Mouse (Mus musculus) kidney, adult 2 months (tissue): ENCODE results near the gene Ppp1r26. TPM values are rescaled to one million over a fixed set of nuclear protein-coding genes. Genes with fewer than 3 reads are reported as not detected.

Experiments
- DNase-seq: peaks from one replicate; pipeline ENCODE4 v3.0.0; 2021
- H3K27ac ChIP-seq: fragments of 200-500 bp; 2 replicates; pipeline ENCODE4 v1.5.1; 2012; ENCODE audit warnings: low read depth, low read length, control low read depth, inconsistent platforms; ENCODE audit not compliant: insufficient read depth
- H3K27me3 ChIP-seq: fragments of 200-500 bp; replicated peaks from 2 replicates; pipeline ENCODE4 v1.6.1; 2012; ENCODE audit warnings: mild to moderate bottlenecking, moderate library complexity, low read length, inconsistent platforms; ENCODE audit not compliant: control insufficient read depth, insufficient read depth
- H3K36me3 ChIP-seq: fragments of 200-500 bp; 2 replicates; pipeline ENCODE4 v1.6.1; 2012; ENCODE audit warnings: mild to moderate bottlenecking, moderate library complexity, low read length, inconsistent platforms; ENCODE audit not compliant: control insufficient read depth, insufficient read depth
- H3K4me1 ChIP-seq: fragments of 200-500 bp; 2 replicates; pipeline ENCODE4 v1.6.1; 2011; ENCODE audit warnings: low read length; ENCODE audit not compliant: control insufficient read depth, insufficient read depth
- H3K4me3 ChIP-seq: fragments of 200-500 bp; 2 replicates; pipeline ENCODE4 v1.5.1; 2011; ENCODE audit warnings: mild to moderate bottlenecking, low read depth, low read length, control low read depth; ENCODE audit not compliant: insufficient read depth
- CTCF ChIP-seq: fragments of 200-500 bp; conservative IDR thresholded peaks from 2 replicates; pipeline ENCODE4 v1.5.1; 2011; ENCODE audit warnings: low read depth, mild to moderate bottlenecking, control low read depth, low read length, moderate library complexity, mixed read lengths; ENCODE audit not compliant: insufficient read depth, insufficient read length
- POLR2A ChIP-seq: fragments of 200-500 bp; IDR thresholded peaks from one replicate; pipeline ENCODE4 v1.6.1; 2011; ENCODE audit warnings: low read depth, low read length, control low read depth
- WGBS: fragments of 180-500 bp; shearing (Covaris S2); methylation state at CpG from one replicate; pipeline ENCODE4 v1.1.7; 2018; 5-methylcytosine and 5-hydroxymethylcytosine counted together
- polyA plus RNA-seq: library from polyadenylated mRNA; depleted of rRNA; stranded (reverse); fragments of >200 nt; gene quantifications from 2 replicates; pipeline ENCODE4 v1.2.3, GENCODE M21; 2012; rRNA removed

Ppp1r26 gene
- 4.2 and 4.9 TPM in 2 replicates for polyA plus RNA-seq

DNA sequence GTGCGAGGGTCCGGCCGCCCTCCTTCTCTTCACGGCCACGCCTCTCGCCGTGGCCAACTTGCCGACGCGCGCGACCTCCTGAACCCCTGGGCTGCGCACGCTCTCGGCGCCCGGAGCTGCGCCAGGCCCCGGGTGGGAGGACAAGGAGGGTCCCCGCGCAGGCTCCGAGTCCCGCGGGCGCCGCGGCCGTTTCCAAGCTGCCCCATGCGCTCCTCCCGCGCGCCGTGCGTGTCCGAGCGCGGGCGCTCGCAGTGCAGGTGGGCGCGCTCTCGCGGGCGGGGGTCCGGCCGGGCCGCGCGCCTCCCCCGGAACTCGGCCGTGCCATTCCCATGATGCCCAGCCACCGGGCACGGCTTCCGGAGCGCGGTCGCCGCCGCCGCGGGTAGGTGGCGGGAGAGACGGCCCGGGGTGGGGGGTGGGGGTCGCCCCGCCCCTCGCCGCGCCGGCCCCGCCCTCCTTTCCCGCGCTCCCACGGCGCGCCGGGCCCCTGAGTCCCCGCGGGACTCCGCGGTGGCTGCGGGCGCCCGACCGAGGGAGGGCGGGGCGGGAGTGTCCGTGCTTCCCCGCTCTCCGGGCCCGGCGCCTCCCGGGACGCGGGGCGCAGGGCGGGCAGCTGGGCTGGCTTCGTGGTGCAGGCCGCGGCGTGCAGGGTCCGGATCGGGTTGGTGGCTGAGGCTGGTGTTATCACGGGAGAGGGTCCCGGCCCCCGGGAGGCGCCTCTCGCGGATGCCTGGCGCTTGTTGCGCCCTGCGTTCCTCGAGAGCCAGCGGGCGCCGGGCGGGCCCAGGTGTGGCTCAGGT, at the start of gene Ppp1r26:
TSS of gene Ppp1r26 (plus strand) at position 286 of the 800 bp plus-strand sequence.
- DNase-seq = peak; percentile 42
- peak within 1 kb of the TSS; percentile 55 for H3K4me3 ChIP-seq
- no peak within 1 kb of the TSS for H3K27ac ChIP-seq
- TF ChIP-seq POLR2A = no peak
- no peak for TF ChIP-seq CTCF
- H3K27me3 ChIP-seq = no peaks in the 10 kb centered on the region
- no peaks in the 10 kb centered on the region for H3K4me1 ChIP-seq
- WGBS = 1% methylated on average over 89 of the region's 118 CpGs
- H3K36me3 ChIP-seq = no peaks in the 10 kb centered on the region

- DNase-seq = no peak
- Histone ChIP-seq H3K27me3 (no peaks in the 10 kb centered on the region), H3K4me3 (no peak overlapping the region), H3K4me1 (no peaks in the 10 kb centered on the region), H3K27ac (no peak overlapping the region), H3K36me3 (no peaks in the 10 kb centered on the region)
- WGBS = 55% methylated on average over 2 of the region's 2 CpGs
- TF ChIP-seq POLR2A (no peak), CTCF (no peak)
Measured at GRCm38 (mm10) chr2:28396928-28397327, 49.7 kb upstream of the Ppp1r26 start.

GRCm38 (mm10) chr2:28397417-28398119, 49.0 kb upstream of the Ppp1r26 start:
- Histone ChIP-seq H3K27ac (no peak overlapping the region), H3K4me3 (no peak overlapping the region), H3K36me3 (no peaks in the 10 kb centered on the region), H3K4me1 (no peaks in the 10 kb centered on the region), H3K27me3 (no peaks in the 10 kb centered on the region)
- no peak for DNase-seq
- WGBS = 74% methylated on average over 4 of the region's 4 CpGs
- TF ChIP-seq POLR2A (no peak), CTCF (no peak)

DNA sequence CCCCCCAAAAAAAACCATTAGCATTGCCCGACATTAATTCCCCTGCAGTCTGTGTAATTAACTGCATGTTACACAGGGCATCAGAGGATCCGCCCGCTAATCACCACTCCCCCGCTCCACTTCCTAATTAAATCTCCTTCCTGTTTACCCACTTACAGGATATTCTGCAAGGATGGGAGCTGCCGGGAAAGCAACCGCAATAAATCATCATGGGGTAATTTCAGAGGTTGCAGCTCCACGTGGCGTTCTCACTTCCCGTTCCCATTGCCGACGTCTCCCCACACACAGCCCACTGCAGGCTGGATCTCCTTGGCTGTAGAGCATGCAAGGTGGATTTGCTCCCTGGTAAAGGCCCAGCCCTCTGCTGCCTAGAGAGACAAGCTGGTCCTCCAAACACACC, 45.0 kb upstream of the Ppp1r26 start:
- peak; percentile 78 for DNase-seq
- Histone ChIP-seq H3K4me1 (no peaks in the 10 kb centered on the region), H3K27me3 (no peaks in the 10 kb centered on the region), H3K4me3 (no peak overlapping the region), H3K36me3 (no peaks in the 10 kb centered on the region), H3K27ac (no peak overlapping the region)
- 9% methylated on average over 11 of the region's 11 CpGs for WGBS
- no peak for TF ChIP-seq CTCF
- TF ChIP-seq POLR2A = no peak

GRCm38 (mm10) chr2:28402128-28402527, 44.5 kb upstream of the Ppp1r26 start:
- Histone ChIP-seq H3K4me3 (no peak overlapping the region), H3K27me3 (no peaks in the 10 kb centered on the region), H3K4me1 (no peaks in the 10 kb centered on the region), H3K27ac (no peak overlapping the region), H3K36me3 (no peaks in the 10 kb centered on the region)
- TF ChIP-seq CTCF (no peak), POLR2A (no peak)
- no peak for DNase-seq

DNA sequence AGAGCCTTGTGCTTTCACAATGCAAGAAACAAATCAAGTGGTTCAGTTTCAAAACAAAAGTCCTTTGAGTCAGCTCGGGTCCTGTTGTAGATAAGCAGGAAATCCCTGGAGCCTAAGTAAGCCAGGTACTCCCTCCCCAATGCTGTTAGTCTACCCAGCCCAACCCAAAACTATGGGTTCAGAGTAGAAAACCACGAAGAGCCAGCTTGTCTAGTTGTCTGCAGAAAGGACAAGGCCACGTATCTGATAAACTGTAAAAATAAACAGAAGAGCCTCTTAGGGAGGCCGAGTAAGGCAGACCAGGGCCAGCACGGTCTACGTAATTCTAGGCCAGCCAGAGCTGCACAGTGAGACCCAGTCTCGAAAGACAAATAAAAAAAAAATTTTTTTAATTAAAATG, 38.8 kb upstream of the Ppp1r26 start:
- Histone ChIP-seq H3K4me3 (no peak overlapping the region), H3K27ac (no peak overlapping the region), H3K36me3 (no peaks in the 10 kb centered on the region), H3K4me1 (no peaks in the 10 kb centered on the region), H3K27me3 (no peaks in the 10 kb centered on the region)
- DNase-seq = no peak
- 62% methylated on average over 7 of the region's 7 CpGs for WGBS
- no peak for TF ChIP-seq POLR2A
- no peak for TF ChIP-seq CTCF

- 87% methylated on average over 4 of the region's 4 CpGs for WGBS
- no peaks in the 10 kb centered on the region for H3K27me3 ChIP-seq
Measured at GRCm38 (mm10) chr2:28409144-28409543, 37.5 kb upstream of the Ppp1r26 start.

More at GRCm38 (mm10) chr2:28409144-28409543, 37.5 kb upstream of the Ppp1r26 start:
- no peak overlapping the region for H3K27ac ChIP-seq
- no peak overlapping the region for H3K4me3 ChIP-seq
- TF ChIP-seq POLR2A = no peak
- TF ChIP-seq CTCF = no peak
- no peaks in the 10 kb centered on the region for H3K36me3 ChIP-seq
- no peaks in the 10 kb centered on the region for H3K4me1 ChIP-seq
- no peak for DNase-seq
